Mouse (Mus musculus) adrenal gland, postnatal 14 days (tissue): ENCODE results near the gene Jagn1. TPM values are rescaled to one million over a fixed set of nuclear protein-coding genes. Genes with fewer than 3 reads are reported as not detected.
A peak's percentile ranks its signal among the peaks of the same experiment; 100 is the strongest.

ENCODE experiments used
- DNase-seq: peaks from one replicate; pipeline ENCODE4 v3.0.0; 2021; ENCODE audit warnings: mixed read lengths
- microRNA-seq, 2 experiments: library from miRNA; unstranded; fragments of <30 nt; microRNA quantifications; one replicate each; pipeline ENCODE4 v1.2.0; 2021
- total RNA-seq: library from RNA; stranded (reverse); gene quantifications from 2 replicates; pipeline ENCODE4 v1.2.3, GENCODE M21; 2021

Jagn1 gene
- total RNA-seq, 1 experiment from 2014 or later = 54.1 TPM

DNA sequence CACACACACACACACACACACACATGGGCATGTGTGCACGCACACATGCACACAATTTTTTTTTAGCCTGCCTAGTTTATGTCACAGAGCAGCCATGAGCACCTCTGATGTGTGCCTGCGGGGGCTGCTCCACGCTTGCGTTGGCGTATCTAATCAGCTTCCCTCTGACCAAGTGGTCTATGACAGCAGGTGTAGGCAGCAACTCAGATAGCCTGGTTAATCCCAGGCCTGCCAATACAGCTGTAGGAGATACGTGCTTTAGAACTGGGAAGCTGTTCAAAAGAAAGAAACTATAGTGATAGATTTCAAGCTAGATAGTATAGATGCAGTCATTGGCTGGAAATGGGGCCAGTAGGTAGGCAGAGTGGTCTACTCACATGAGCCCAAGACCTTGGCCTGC is 31.3 kb downstream of the Jagn1 start:
- DNase-seq = no peak

GRCm38 (mm10) chr6:113477353-113477752 is 35.0 kb downstream of the Jagn1 start:
- no peak for DNase-seq

DNA sequence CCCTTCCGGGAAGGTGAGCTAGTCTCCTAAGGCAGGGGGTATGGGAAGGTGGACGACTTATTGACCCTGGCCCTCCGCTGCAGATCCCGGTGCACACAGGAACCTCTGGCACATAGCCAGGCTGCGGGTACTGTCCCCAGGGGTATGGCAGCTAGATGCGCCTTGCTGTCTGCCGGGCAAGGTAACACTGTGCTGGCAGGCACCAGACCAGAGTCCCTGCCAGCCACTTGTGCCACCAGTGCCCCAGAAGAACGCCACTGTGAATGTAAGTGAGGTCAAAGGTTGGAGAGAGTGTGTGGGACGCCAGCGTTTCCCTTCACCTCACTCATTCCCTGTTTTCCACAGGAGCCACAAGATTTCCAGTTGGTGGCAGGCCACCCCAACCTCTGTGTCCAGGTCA is 36.5 kb downstream of the Jagn1 start:
- DNase-seq = peak; percentile 37

- peak; percentile 70 for DNase-seq
Observed at GRCm38 (mm10) chr6:113480555-113481373, 38.4 kb downstream of the Jagn1 start.

GRCm38 (mm10) chr6:113482477-113483099 is 40.2 kb downstream of the Jagn1 start:
- peak; percentile 59 for DNase-seq

DNA sequence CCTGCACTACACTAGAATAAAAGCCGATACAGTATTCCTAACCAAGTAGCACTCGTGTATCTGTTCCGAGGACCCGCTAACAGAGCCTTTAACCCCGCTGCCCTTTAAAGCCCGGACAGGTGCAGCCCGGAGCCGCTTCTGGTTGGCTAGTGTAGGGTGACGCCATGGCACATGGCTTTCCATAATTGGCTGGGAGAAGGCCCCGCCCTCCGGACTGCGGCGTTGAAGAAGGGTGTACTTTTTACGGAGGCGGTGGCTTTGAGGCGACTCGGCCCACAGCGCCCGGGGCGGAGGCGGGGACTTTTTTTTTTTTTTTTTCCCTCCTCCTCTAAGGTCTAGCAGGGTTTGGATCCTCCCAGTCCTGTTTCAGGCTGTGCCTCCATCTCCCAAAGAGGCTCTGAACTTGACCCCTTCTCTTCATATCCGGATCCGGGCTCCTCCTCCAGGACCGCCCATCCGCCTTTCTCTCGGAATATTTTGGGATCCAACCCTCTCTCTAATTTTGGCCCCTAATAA is 40.8 kb downstream of the Jagn1 start, which contains the start of gene Creld1:
Gene Creld1, plus strand, starts transcription at position 198 of the 516 bp plus-strand sequence.
- peak; percentile 97 for DNase-seq

DNA sequence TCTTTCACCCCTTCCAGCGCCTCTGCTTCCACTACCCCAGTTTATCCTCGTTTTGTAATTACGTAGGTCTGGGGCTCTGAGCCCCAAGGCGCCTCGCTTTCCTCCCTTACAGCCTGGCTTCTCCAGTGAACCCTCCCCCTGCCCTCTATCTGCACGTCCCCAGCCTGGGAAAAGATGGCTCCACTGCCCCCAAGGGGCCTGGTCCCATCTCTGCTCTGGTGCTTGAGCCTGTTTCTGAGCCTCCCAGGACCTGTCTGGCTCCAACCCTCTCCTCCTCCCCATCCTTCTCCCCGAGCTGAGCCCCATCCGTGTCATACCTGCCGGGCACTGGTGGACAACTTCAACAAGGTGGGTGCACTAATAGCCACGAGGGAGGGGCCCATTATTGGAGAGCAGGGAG is 41.4 kb downstream of the Jagn1 start:
- DNase-seq = peak; percentile 58

DNA sequence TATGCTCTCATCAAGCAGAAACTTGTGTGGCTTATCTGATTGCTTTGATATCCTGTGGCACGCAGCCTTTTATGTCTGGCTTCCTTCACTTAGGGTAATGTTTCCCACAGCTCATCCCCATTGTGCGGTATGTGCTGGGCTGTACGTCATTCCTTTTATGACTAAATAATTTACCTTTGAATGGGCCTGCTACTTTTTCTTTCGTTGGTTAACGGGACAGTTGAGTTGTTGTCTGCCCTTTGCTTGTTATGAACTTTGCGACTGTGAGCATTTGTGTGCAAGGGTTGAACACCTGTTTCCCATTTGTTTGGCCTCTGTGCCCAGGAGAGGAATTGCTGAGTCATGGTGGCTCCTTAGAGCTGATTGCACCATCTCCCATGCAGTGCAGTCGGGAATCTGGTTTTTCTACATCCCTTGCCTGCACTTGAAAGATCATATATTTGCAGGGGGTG is 44.8 kb downstream of the Jagn1 start:
- no peak for DNase-seq

GRCm38 (mm10) chr6:113489410-113489809 is 47.0 kb downstream of the Jagn1 start:
- no peak for DNase-seq

DNA sequence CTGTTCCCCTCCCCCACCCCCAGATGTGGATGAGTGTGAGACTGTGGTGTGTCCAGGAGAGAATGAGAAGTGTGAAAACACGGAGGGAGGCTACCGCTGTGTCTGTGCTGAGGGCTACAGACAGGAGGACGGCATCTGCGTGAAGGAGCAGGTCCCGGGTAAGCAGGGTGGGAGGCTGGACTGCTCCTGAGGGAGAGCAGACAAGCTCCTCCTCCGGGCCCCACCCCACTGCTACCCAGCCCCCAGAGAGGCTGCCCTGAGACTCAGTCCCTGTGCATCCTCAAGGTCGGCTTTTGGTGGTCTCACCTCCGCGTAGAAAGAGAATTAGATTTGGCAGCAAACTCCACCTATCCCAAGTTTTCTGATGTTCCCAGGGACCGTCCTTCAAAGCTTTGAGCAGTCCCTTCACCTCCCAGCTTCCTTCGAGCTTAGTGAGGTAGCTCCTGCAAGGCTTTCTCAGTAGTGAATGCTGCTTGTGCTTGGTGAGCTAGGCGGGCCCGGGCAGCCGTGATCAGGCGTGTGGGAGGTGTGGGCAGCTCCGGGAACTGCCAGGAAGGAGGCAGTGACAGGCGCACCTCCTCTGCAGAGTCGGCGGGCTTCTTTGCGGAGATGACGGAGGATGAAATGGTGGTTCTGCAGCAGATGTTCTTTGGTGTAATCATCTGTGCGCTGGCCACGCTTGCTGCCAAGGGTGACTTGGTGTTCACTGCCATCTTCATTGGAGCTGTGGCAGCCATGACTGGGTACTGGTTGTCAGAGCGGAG is 49.9 kb downstream of the Jagn1 start:
- no peak for DNase-seq

DNA sequence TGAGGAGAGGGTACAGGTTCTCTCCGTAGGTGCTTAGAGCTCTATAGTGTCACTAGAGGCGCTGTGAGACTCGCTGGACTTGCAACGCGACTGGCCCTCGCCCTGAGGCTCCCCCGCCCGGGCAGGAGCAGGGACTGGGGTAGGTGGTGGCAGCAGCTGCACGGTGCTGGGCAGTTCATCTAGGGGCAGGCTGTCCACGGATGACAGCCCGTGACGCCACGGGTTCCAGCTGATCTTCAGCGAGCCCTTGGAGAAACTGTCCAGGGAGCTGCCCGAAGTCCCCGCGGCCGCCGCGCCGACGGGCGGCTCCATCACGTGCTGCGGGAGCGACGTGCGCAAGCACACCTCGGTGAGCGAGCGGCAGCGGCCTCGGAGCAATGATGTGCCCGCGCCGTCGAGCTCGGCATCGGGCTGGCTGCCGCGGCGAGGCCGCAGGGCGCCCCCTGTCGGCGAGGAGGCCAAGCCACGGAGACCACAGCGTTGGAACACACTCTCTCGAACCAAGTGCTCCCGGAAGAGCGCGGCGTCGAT is 52.0 kb downstream of the Jagn1 start:
- DNase-seq = peak; percentile 91

GRCm38 (mm10) chr6:113495071-113495675 is 52.8 kb downstream of the Jagn1 start:
- peak; percentile 28 for DNase-seq

Small RNA genes lying within 50 kb of the gene (microRNA-seq; reads per million reads assigned to microRNA genes)
- gene Gm24387 = 0 reads per million in 2 experiments

Other genes with a start within 250 kb of the Jagn1 start
- 4.1 and 4.2 TPM in 2 replicates for gene Lhfpl4, start 247.2 kb upstream of the Jagn1 start, total RNA-seq
- 30.3 and 43.4 TPM in 2 replicates for gene Mtmr14, start 204.7 kb upstream of the Jagn1 start, total RNA-seq
- 0.70 and 1.3 TPM in 2 replicates for gene Cpne9, start 160.3 kb upstream of the Jagn1 start, total RNA-seq
- gene Brpf1, start 135.4 kb upstream of the Jagn1 start, total RNA-seq = 32.3 and 36.7 TPM in 2 replicates
- 11.3 and 11.8 TPM in 2 replicates for gene Ogg1, start 115.6 kb upstream of the Jagn1 start, total RNA-seq
- gene Camk1, start 98.6 kb upstream of the Jagn1 start, total RNA-seq = 46.4 and 49.3 TPM in 2 replicates
- 34.9 and 35.5 TPM in 2 replicates for gene Tada3, start 64.7 kb upstream of the Jagn1 start, total RNA-seq
- gene Arpc4, start 64.5 kb upstream of the Jagn1 start, total RNA-seq = 165 and 176 TPM in 2 replicates
- 4.1 and 4.2 TPM in 2 replicates for gene Ttll3, start 53.3 kb upstream of the Jagn1 start, total RNA-seq
- gene Rpusd3, start 23.2 kb upstream of the Jagn1 start, total RNA-seq = 11.3 and 16.9 TPM in 2 replicates
- gene Cidec, start 6.8 kb upstream of the Jagn1 start, total RNA-seq = 388 and 421 TPM in 2 replicates
- 1.5 and 2.8 TPM in 2 replicates for gene Il17re, start 15.9 kb downstream of the Jagn1 start, total RNA-seq
- 18.2 and 19.3 TPM in 2 replicates for gene Il17rc, start 28.9 kb downstream of the Jagn1 start, total RNA-seq
- gene Creld1, start 40.7 kb downstream of the Jagn1 start, total RNA-seq = 37.4 and 42.7 TPM in 2 replicates
- 0.15 and 0.23 TPM in 2 replicates for gene Prrt3, start 59.4 kb downstream of the Jagn1 start, total RNA-seq
- 88.7 and 94.4 TPM in 2 replicates for gene Emc3, start 89.1 kb downstream of the Jagn1 start, total RNA-seq
- gene Fancd2, start 89.1 kb downstream of the Jagn1 start, total RNA-seq = 3.1 and 3.2 TPM in 2 replicates
- gene Fancd2os, start 158.1 kb downstream of the Jagn1 start, total RNA-seq = not detected in 2 replicates
- gene Brk1, start 162.2 kb downstream of the Jagn1 start, total RNA-seq = 147 and 162 TPM in 2 replicates
- 26.0 and 27.6 TPM in 2 replicates for gene Vhl, start 181.4 kb downstream of the Jagn1 start, total RNA-seq
- gene Irak2, start 195.9 kb downstream of the Jagn1 start, total RNA-seq = 17.4 and 22.9 TPM in 2 replicates